Mouse (Mus musculus) bone marrow, adult 2 months (tissue): ENCODE data around the gene Rapgef6.

Source experiments
- CTCF ChIP-seq: fragments of 200-500 bp; IDR thresholded peaks from 2 replicates; pipeline ENCODE4 v1.5.1; 2011; ENCODE audit warnings: low read length, control low read depth; ENCODE audit not compliant: control insufficient read depth, insufficient read depth
- POLR2A ChIP-seq: fragments of 200-500 bp; IDR thresholded peaks from 2 replicates; pipeline ENCODE4 v1.6.1; 2011; ENCODE audit warnings: low read depth, mild to moderate bottlenecking, control low read depth, low read length, borderline replicate concordance; ENCODE audit not compliant: control insufficient read depth

GRCm38 (mm10) chr11:54675792-54676489, 153.3 kb downstream of the Rapgef6 start:
- TF ChIP-seq CTCF (no peak), POLR2A (no peak)
